Mouse (Mus musculus) Patski (cell line): Measurements from ENCODE around the gene Iqcf6. TPM values are rescaled to one million over a fixed set of nuclear protein-coding genes. Genes with fewer than 3 reads are reported as not detected.

Experiments used
- ATAC-seq: fragments of 100-300 bp; one replicate; pipeline ENCODE4 v1.8.0; 2021
- CTCF ChIA-PET: fragments of 350-600 bp; sonication (Branson Sonifier 250); formaldehyde crosslinking; loops from one replicate; lab custom pipeline; 2022; ENCODE audit warnings: inconsistent platforms; lab: Charles Lee
- POLR2A ChIA-PET: fragments of 350-600 bp; sonication (Branson Sonifier 250); formaldehyde crosslinking; loops from one replicate; lab custom pipeline; 2022; ENCODE audit warnings: antibody characterized with exemption, inconsistent platforms; lab: Charles Lee
- DNase-seq: peaks from one replicate; pipeline ENCODE4 v3.0.0-alpha.2; 2011; ENCODE audit warnings: low read depth, low spot score
- H3K27me3 ChIP-seq: fragments of 371-371 bp; one replicate; pipeline ENCODE4 v1.5.1; 2021
- CTCF ChIP-seq: fragments of 100-300 bp; IDR thresholded peaks from one replicate; pipeline ENCODE4 v1.5.1; 2021
- in situ Hi-C: fragments of 300-500 bp; cut with MboI; formaldehyde crosslinking; loops from 3 replicates; pipeline ENCODE4 v1.11.1; 2018; ENCODE audit warnings: low pct_unique_long_range_greater_than_20kb, mixed read lengths
- polyA plus RNA-seq: library from polyadenylated mRNA; unstranded; gene quantifications from one replicate; pipeline ENCODE4 v1.2.3, GENCODE M21; 2021

Iqcf6 gene
- polyA plus RNA-seq, 1 experiment from 2014 or later = not detected

GRCm38 (mm10) chr9:106655884-106656720 lies 29.7 kb downstream of the Iqcf6 start, which contains the start of gene Grm2:
Gene Grm2, minus strand, starts transcription at chr9:106656082.
- no peak for TF ChIP-seq CTCF
- in situ Hi-C loops = loop anchor here (10.0 kb wide), 1 partner anchor 51 kb away; no protein-coding TSS in a partner anchor
- POLR2A ChIA-PET = no interaction called here
- peaks cover 17% of the 10 kb centered on the region for H3K27me3 ChIP-seq
- DNase-seq (no peak), ATAC-seq (no peak)
- CTCF ChIA-PET = interaction anchor here (2.0 kb wide), 1 partner anchor 13 kb away, joined by 8 read pairs; no protein-coding TSS in a partner anchor

- no peak for ATAC-seq
- H3K27me3 ChIP-seq = peaks cover 15% of the 10 kb centered on the region
- POLR2A ChIA-PET = no interaction called here
- no peak for DNase-seq
- TF ChIP-seq CTCF = no peak
- in situ Hi-C loops = loop anchor here (10.0 kb wide), 1 partner anchor 52 kb away; no protein-coding TSS in a partner anchor
- CTCF ChIA-PET = interaction anchor here (2.0 kb wide), 1 partner anchor 13 kb away, joined by 8 read pairs; no protein-coding TSS in a partner anchor
These were observed 30.4 kb downstream of the Iqcf6 start for GRCm38 (mm10) chr9:106656820-106657219.

DNA sequence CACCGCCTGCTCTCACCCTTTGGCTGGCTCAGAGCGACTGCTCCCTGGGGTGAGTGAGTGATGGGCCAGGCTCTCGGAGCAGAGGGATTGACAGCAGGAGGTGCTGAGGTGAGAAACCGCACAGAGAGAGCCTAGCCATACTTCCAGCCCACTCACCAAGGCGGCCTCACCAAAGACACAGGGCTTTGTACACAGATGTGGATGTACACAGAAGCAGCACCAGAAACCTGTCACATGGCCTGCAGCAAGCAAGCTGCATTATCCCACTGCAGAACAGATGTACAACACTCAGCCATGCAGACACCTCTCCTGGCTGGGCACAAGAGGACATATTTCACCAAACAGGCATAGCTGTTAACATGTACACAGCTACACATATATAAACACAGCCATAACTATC lies 31.2 kb downstream of the Iqcf6 start:
- CTCF ChIA-PET = interaction anchor here (0.7 to 2.0 kb wide), 2 partner anchors 14 to 80 kb away, joined by 3 to 8 read pairs; no protein-coding TSS in a partner anchor
- DNase-seq = no peak
- ATAC-seq = no peak
- TF ChIP-seq CTCF = no peak
- POLR2A ChIA-PET = interaction anchor here (0.6 kb wide), 1 partner anchor 9 kb away, joined by 3 read pairs; no protein-coding TSS in a partner anchor
- H3K27me3 ChIP-seq = peaks cover 15% of the 10 kb centered on the region
- in situ Hi-C loops = loop anchor here (10.0 kb wide), 1 partner anchor 53 kb away; no protein-coding TSS in a partner anchor

DNA sequence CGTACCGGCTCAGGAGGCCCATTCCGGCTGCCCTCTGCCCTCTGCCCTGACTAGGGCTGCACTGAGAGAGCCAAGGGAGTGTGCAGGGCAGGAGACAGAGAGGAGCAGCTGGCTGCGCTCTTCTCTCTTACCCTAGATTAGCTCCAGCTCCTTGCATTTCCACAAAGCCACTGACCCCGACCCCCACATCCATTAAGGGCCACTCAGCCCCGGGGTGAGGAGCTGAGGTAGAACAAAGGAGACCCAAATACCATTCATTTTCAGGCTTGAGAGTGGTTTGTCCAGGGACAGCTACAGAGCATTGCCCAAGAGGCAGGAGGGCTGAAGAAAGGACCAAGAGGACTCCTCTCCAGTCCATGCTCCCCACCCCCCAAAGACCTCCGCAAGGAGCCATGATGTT lies 33.1 kb downstream of the Iqcf6 start:
- H3K27me3 ChIP-seq = peaks cover 10% of the 10 kb centered on the region
- ChIA-PET CTCF (interaction anchor here (1.0 kb wide), 1 partner anchor 15 kb away, joined by 3 read pairs; no protein-coding TSS in a partner anchor), POLR2A (no interaction called here)
- ATAC-seq (no peak), DNase-seq (no peak)
- TF ChIP-seq CTCF = no peak
- in situ Hi-C loops = loop anchor here (10.0 kb wide), 1 partner anchor 55 kb away; no protein-coding TSS in a partner anchor

GRCm38 (mm10) chr9:106659935-106660334 lies 33.6 kb downstream of the Iqcf6 start:
- H3K27me3 ChIP-seq = peaks cover 10% of the 10 kb centered on the region
- POLR2A ChIA-PET = no interaction called here

DNA sequence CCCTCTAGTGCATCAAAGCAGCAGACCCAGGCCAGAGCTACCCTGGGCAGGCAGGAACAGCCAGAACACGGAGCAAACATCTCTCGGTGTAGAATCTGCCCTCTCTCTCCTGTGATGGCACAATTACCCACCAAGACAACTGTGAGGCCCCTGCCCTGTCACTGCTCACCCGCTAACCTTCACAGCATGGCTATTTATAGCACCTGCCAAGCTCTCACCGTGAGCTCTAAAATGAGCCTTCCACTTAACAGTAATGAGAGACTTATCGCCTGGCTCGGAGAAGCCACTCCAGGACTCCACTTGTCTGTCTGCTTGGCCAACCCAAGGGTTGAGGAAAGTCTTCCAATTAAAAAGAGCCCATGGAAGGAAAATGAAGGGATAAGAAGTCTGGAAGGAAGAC lies 36.8 kb downstream of the Iqcf6 start:
- TF ChIP-seq CTCF = no peak
- no peak for ATAC-seq
- DNase-seq = no peak
- ChIA-PET CTCF (interaction anchor here (1.6 kb wide), 1 partner anchor 10 kb away, joined by 4 read pairs; no protein-coding TSS in a partner anchor), POLR2A (no interaction called here)
- in situ Hi-C loops = no loop called here
- H3K27me3 ChIP-seq = no peaks in the 10 kb centered on the region

More at GRCm38 (mm10) chr9:106659935-106660334, 33.6 kb downstream of the Iqcf6 start:
- no peak for ATAC-seq
- in situ Hi-C loops = loop anchor here (10.0 kb wide), 1 partner anchor 55 kb away; no protein-coding TSS in a partner anchor
- TF ChIP-seq CTCF = no peak
- CTCF ChIA-PET = interaction anchor here (1.0 kb wide), 1 partner anchor 15 kb away, joined by 3 read pairs; no protein-coding TSS in a partner anchor
- DNase-seq = no peak

DNA sequence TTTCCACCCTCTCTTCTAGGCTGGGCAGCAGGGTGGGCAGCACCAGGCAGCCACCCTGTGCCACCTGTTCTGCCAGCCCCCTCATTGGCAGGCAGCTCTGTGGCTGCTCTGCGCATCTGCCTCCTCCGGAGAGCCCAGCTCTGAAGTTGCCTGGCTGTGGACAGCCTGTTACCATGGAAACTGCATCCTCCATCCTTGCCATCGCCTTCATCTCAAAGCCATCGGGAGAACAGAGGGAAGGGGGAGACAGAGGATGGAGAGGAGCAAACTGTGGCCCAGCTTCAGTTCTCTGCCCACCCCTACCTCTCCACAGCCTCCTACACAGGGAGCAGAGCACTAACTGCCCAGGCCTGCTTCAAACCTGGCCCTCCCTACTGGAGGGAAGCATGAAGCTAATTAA lies 38.1 kb downstream of the Iqcf6 start:
- DNase-seq = no peak
- TF ChIP-seq CTCF = no peak
- POLR2A ChIA-PET = no interaction called here
- ATAC-seq = no peak
- H3K27me3 ChIP-seq = no peaks in the 10 kb centered on the region
- in situ Hi-C loops = no loop called here
- CTCF ChIA-PET = interaction anchor here (1.8 kb wide), 1 partner anchor 17 kb away, joined by 5 read pairs; no protein-coding TSS in a partner anchor

GRCm38 (mm10) chr9:106664856-106665255 lies 38.5 kb downstream of the Iqcf6 start:
- H3K27me3 ChIP-seq = no peaks in the 10 kb centered on the region
- POLR2A ChIA-PET = no interaction called here
- ATAC-seq (no peak), DNase-seq (no peak)
- TF ChIP-seq CTCF = no peak
- CTCF ChIA-PET = interaction anchor here (1.8 kb wide), 1 partner anchor 16 kb away, joined by 5 read pairs; no protein-coding TSS in a partner anchor
- in situ Hi-C loops = no loop called here

DNA sequence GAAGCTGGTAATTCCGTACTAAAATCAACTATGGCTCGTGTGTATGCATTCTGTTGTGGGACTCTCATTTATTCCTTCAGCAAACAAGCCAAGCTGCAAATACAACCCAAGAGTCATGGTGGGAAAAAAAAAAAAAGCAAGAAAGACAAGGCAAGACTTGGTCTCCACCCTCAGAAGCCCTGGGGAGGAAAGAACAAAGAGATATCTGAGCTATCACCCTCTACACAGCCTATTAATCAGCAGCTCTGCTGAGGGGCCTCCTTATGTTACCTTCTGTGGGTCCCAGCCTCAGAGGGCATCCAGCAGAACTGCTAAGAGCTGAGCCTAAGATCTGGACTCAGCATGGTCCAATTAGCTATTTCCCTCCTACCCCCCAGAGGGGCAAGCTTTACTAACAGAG lies 47.5 kb downstream of the Iqcf6 start:
- DNase-seq (no peak), ATAC-seq (no peak)
- no peak for TF ChIP-seq CTCF
- ChIA-PET CTCF (no interaction called here), POLR2A (interaction anchor here (1.1 kb wide), 1 partner anchor 8 kb away, joined by 3 read pairs; no protein-coding TSS in a partner anchor)
- no peaks in the 10 kb centered on the region for H3K27me3 ChIP-seq
- in situ Hi-C loops = no loop called here

GRCm38 (mm10) chr9:106675480-106675879 lies 49.1 kb downstream of the Iqcf6 start:
- ATAC-seq = peak; percentile 66
- ChIA-PET POLR2A (no interaction called here), CTCF (interaction anchor here (0.7 to 0.9 kb wide), 3 partner anchors 12 to 177 kb away, joined by 3 to 8 read pairs (median 4); no protein-coding TSS in a partner anchor)
- no peaks in the 10 kb centered on the region for H3K27me3 ChIP-seq
- peak; percentile 93 for TF ChIP-seq CTCF
- in situ Hi-C loops = loop anchor here (25.0 kb wide), 2 partner anchors 137 to 862 kb away; partner anchors contain the start of genes Cyb561d2, Dcaf1, Nprl2 and Tmem115
- peak; percentile 37 for DNase-seq
